Mouse (Mus musculus) embryonic fibroblast, embryonic 13.5 days (primary cell): ENCODE data around the gene Rgp1.

Source experiments
- CTCF ChIP-seq: IDR thresholded peaks from 2 replicates; pipeline ENCODE4 v1.5.1; 2011; ENCODE audit warnings: mild to moderate bottlenecking, control low read depth, low read length, moderate library complexity, borderline replicate concordance; ENCODE audit not compliant: insufficient read depth
- POLR2A ChIP-seq: IDR thresholded peaks from 2 replicates; pipeline ENCODE4 v1.6.1; 2011; ENCODE audit warnings: low read depth, mild to moderate bottlenecking, control low read depth, low read length, moderate library complexity

DNA sequence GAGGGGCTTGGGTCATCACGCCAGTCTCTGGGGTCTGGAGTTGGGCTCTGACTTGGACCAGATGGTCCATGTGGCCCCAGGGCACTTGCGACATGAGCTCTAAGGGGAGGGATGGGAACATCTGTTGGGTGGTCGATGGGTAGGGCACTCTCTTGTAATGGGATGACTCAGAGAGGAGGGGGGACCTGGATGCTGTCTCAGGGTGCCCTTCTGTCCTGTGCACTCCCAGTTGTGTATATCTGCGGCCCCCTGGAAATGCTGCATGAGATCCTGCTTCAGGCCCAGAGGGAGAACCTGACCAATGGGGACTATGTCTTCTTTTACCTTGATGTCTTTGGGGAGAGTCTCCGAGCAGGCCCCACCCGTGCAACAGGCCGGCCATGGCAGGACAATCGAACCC lies 54.8 kb downstream of the Rgp1 start:
- TF ChIP-seq POLR2A (no peak), CTCF (no peak)
